Mouse (Mus musculus) cortical plate, adult 2 months (tissue): ENCODE measurements around the gene Ano6.

ENCODE experiments used
- CTCF ChIP-seq: fragments of 200-500 bp; IDR thresholded peaks from 2 replicates; pipeline ENCODE4 v1.5.1; 2011; ENCODE audit warnings: mild to moderate bottlenecking, control low read depth, low read length; ENCODE audit not compliant: insufficient read depth; ENCODE audit errors: extremely low read depth
- POLR2A ChIP-seq: fragments of 200-500 bp; IDR thresholded peaks from 2 replicates; pipeline ENCODE4 v1.6.1; 2011; ENCODE audit warnings: mild to moderate bottlenecking, low read length, control low read depth; ENCODE audit not compliant: insufficient read depth; ENCODE audit errors: extremely low read depth

DNA sequence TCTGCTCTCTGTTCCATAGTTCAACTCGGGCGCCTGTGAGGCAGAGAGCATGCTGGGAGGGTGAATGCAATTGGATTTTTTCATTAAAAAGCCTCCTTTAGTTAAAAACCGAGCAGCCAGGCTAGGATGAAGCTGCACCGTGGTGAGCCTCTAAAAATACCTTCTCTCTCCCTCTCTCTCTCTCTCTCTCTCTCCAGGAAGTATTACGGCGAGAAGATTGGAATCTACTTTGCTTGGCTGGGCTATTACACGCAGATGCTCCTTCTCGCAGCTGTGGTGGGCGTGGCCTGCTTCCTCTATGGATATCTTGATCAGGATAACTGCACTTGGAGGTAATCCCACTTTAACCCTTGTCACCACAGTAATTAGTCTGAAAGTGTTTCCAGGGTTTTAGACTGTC, 129.4 kb downstream of the Ano6 start:
- no peak for TF ChIP-seq CTCF
- no peak for TF ChIP-seq POLR2A
